Mouse (Mus musculus) spleen, postnatal 10 days (tissue): ENCODE results near the gene Gin1.

Source experiments
- DNase-seq, 2 experiments: peaks; one replicate each; pipeline ENCODE4 v3.0.0; 2021 to 2022; ENCODE audit warnings: low spot score in 2 of 2

Gene Gin1

DNA sequence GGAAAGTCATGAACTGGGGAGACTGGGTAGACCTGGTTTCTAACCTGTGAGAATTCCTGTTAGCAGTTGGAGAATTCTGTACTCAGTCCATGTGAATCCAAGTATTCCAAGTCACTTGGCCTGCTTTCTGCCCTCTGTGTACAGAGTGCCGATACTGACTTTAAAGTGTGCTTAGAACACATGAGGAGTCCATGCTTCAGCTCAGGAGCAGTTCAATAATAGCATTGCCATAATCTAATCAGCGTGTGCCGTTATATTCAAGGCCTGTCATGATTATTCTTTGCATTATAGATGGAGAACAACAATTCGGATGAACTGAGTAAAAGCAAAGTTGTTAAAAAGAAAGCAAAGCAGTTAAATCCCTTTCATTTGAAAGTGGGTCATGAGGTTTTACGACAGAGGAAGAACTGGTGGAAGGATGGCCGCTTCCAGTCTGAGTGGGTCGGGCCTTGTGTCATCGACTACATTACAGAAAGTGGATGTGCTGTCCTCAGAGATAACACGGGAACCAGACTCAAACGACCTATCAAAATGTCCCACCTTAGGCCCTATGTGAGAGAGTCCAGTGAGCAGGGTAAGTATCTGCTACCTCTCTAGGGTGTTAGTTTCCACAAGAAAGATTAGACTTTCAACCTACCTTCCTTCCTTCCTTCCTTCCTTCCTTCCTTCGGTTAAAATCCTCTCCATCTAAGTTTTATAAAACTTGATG lies 15.9 kb downstream of the Gin1 start:
- DNase-seq: no peak

DNA sequence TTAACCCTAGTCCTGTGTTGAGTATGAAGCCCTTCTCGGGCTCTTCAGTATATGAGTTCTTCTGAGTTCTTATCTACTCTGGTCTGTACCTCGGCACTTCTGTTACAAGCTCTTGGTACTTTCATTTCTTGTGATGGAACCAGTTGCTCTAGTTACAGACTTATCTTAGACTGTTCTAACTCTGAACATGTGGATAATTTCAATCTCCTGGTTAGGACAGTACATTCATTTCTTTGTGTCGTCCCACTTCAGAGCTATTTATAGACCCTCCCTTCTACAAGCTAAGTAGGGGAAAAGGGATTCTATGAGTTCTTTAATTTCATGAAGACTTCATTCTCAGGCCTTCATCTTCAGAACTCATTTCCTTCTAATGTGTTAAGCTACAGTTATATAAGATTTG lies 17.7 kb downstream of the Gin1 start:
- DNase-seq: no peak

DNA sequence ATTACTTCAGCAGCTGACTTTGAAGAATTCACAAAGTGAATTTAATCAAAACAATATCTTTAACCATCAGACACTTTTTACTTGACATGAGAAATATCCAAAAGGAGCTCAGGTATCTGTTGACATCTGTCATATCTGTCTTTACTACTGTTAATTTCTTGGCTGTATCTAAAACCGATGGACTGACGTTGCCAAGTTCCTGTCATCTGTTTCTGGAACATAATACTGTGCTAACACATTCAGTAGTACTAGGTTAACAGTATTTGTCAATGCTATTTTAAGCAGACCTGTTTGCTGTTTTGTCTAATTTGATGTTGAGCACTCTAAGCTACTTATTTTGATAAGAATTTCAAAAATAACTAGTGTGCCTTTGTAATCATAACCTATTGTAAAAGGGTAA lies 18.5 kb downstream of the Gin1 start:
- DNase-seq: no peak

DNA sequence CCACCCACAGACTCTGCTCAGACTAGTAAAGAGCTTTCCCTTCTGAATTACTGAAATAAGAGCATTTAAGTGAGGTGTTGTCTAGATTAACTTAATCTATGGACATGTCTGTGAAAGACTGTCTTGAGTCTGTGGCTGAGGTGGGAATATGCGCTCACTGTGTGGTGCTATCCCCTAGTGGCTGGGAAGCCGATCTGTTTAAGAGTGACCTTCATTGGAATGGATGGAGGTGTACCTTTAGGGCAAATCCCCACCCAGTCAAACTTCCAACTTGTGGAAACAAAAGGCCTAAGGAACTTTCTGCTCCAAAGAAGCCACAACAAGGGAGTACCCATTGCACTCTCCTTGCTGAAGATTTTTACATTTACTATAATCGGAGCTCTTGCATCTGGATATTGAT lies 24.1 kb downstream of the Gin1 start:
- DNase-seq: no peak

DNA sequence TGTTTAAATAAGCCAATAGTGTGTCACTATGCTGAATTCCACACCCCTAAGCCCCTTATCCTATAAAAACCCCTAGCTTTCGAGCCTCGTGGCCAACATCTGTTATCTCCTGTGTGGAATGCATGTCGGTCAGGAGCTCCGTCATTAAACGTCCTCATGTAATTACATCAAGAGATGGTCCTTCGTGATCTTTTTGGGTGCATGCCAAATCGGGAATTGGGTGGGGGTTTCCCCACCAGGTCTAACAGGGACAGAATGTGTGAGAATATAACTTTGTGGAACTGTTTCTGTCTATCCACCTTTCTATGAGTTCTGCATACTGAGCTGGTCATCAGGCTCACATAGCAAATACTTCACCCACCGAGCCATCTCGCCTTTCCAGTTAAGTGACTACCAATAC lies 26.0 kb downstream of the Gin1 start:
- DNase-seq: no peak

DNA sequence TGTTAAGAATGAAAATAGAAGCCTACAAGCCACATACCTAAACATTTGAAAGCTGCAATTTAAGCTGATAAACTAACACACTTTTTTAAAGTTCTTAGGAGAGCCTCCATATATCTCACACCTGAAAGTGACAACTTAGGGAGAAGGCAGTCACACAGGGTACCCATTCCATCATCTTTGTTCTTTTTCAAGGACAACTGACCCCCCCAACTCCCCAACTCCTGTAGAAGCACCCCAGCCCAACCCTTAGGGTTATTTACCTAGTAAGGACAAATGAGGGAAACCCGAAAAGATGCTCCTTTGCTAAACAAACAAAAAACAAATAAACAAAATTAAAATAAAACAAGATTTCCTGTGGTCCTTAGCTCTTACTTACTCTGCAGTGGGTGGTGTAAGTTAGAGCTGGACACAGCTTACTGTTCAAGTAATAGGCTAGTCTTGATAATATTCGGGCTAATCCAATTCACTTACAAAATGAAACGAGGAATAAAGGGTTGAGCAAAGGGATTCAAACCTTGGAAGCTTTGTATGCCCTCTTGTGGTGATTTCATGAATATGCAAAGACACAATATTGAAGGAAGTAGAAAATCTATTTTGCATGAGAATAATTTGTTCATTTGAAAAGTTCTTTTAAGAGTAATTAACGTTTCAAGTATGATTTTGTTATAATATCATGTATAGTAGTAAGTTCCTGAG lies 32.4 kb downstream of the Gin1 start:
- no peak for DNase-seq

DNA sequence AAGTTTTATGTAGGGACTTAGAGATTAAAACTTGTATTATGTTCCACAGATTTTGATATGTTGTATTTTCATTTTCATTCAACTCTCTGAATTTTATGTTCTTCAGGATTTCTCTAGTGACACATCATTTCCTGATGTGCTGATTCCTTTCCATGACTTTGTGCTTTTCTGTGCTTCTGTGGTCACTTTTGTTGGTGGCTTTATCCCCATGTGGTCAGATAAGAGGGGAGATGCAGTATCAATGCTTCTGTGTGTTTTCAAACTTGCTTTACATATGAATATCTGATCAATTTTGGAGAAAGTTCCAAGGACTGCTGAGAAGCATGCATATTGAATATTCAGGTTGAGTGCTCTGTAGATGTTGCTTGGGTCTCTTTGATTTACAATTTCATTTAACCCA lies 34.5 kb downstream of the Gin1 start:
- no peak for DNase-seq

DNA sequence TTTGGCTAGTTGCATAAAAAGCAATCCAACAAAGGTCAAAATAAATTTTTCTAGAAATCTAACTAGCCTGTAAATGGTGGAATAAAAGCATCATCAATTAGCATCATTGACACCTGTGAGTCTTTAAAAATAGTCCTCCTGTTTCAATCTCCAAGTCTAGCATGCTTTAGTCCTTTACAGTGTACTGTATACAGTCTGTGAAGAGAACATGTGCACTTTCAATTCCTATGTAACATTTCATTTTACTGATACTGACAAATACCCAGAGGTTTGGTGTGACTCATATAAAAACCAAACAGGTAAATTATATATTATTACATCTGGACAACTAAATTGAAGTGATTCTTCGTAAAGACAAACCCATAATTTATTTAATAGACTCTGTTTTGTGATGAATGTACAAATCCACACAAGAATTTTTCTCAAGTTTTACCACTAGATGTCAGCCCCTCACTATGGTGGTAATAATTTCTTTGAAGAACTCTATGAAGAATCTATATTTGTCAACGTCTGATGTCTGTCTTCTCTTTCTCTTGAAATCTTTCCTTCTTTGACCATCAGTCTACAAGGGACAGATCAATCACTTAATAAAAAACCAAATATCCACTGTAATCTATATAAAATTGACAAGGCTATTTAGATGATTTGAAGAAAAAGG lies 39.4 kb downstream of the Gin1 start:
- DNase-seq: no peak

DNA sequence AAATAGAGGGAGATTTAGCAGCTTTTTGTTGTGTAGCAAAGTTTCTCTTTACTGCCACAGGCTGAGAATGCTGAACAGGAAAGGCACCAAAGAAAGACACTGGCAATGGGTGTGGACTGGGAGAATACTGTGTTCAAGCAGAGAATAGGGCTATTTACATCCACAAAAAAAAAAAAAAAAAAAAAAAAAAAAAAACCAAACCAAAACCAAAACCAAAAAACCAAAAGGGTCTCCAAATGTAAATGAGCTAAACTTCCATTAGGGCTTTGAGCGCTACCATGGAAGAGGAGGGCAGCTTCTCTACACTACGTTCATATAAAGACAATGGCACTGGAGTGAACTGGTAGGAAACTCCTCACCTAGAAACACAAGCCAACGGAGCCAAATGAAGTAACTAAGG lies 51.3 kb downstream of the Gin1 start:
- no peak for DNase-seq

DNA sequence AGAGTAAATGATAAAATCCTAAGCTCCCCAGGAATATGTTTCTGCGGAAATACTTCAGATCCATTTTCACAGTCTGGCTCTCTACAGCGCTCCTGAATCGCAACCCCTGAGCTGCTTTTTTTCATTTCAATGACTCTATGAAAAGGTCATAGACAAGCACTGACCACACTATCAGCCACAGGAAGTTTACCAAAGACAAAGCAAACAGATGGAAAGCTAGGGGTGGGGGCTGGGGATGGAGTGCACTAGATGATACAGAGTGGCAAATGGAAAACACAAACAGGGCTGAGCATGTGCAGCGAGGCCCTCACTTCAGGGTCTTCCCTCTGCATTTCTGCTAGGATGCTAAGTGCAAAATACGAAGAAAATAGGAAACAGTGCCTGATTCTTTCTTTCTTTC lies 52.2 kb downstream of the Gin1 start:
- no peak for DNase-seq

DNA sequence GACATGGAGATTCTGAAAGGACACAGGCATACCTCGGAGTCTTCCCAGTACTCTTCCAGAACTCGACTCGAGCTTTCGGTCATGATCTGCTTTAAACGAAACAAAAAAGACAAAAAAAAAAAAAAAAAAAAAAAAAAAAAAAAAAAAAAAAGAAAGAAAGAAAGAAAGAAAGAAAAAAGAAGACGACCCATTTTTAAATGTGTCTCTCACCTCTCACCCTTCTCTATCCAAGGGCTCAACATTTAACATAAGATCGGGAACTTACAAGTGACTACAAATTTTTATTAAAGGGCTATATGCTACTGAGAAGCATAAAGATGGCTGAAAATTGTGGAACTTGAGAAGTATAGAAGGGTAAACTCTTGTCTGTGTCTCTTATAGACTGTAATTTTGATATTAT lies 52.9 kb downstream of the Gin1 start:
- no peak for DNase-seq

DNA sequence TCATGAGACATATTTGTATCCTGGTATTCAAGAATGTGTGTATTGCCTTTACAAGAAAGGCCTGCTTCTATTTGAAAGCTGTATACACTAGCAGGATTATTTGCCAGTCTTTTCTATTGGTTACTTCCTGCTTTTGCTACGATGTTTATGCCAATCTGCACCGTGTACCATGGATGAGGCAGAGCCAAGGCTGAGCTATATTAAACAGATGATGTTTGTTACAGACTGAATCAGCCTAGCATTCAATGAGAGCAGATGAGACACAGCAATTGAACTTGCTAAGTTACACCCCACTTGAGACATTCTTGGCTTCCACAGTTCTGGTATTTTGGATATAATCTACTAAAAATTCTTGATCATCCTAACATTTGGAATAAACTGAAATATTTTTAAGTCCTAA lies 57.6 kb downstream of the Gin1 start:
- DNase-seq: no peak

DNA sequence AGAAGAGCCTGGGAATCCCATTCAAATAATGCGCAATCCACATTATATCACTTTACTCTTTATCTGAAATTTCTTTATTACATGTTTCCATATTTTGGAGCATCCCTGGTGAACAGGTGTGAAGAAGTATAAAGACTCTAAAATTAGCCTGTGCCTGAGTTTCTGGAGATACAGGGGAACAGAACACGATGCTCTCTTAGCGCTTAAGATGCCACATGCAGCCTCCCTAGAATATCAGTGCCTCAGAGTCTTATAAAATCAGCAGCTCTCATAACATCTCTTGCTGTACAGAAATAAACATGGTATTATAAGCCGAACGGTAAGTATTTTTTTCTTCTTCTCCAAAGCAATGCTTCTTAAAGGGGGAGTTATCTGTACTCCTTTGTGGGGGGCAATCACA lies 58.1 kb downstream of the Gin1 start:
- no peak for DNase-seq

DNA sequence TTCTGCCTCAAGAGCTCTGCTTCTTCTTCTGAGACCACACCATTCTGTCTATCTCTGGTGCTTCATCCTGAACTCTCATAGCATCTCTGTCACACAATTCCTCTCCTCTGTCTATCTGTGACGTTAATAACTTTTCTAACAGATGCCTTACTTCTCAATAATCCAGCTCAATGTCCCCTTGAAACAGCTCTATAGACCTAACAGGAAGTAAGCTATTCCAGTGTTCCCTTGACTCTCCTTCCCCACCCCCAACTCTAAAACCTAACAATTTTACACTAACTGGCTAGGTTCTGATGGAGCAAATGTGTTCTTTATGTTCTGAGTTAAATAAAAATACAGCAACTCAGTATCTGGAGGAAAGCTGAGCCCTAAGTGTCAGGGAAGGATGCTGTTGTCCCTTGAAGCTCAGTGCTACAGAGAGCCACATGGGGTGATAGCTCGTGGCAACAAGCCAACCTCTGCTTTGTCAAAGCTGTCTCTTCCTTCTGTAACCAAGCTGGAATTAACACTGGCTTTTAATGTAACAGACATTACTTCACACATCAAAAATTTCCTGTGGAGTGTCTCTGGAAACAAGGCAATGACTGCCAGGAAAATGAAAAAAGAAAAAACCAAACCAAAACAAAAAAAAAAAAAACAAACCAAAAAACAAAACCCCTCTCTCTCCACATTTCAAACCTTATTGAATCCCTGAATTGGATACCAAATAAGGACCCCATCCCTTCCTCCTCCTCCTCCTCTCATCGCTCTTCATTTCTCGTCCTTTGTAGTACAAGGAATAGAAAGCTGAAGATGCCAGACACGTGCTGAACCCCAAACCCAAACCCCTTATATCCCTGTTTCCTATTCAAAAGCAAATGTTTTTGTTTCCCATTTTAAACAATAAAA lies 63.7 kb downstream of the Gin1 start:
- DNase-seq: no peak

DNA sequence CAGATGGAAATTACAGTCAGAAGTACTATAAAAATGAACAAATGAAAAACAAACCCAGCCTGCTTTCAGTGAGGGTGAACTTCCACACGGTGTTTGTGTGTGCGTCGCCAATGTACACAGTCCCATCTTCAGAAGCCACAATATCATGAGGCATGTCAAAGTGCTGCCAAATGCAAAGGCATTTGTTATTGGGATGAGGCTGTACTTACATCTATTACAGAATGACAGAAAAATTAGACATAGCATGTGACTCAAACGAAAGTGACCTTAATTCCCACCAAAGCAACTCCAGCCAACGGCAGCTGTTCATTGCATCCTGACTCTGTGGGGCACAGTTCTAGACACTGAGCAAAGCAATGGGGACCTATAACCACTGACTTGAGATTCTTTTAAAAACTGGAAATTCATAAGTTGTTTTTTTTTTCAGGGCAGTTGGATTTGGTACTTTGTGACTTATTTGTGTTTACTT lies 64.4 kb downstream of the Gin1 start:
- no peak for DNase-seq
